Mouse (Mus musculus) inflammation-experienced regulatory T-cells, adult 16 weeks (primary cell): ENCODE data around the gene Macrod2. TPM values are rescaled to one million over a fixed set of nuclear protein-coding genes. Genes with fewer than 3 reads are reported as not detected.

Experiments used
- polyA plus RNA-seq: library from polyadenylated mRNA; unstranded; fragments of 100-300 nt; shearing (Covaris generic); gene quantifications from one replicate; pipeline ENCODE4 v1.2.1, GENCODE M21; 2017

Macrod2 gene
- polyA plus RNA-seq = 0.90 TPM

DNA sequence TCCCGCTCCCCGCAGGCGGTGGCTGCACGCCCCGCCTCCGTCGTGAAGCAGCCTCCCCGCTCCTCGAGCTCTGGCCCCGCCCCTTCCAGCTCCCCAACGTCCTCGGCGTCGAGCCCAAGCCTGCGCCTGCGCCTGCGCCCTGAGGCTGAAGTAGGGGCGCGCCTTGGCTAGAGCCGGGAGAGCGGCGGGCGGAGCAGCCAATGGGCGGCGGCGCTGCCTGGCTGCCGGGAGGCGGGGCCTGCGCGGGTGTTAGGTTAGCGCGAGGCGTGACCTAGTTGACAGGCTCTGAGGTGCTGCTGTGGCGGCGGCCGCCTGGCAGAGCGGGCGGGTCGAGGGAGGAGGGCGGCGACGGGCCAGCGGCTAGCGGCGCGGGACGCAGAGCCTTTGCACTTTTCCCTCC, at the start of gene Macrod2:
Gene Macrod2, plus strand, starts transcription at position 131 of the 400 bp plus-strand sequence.

DNA sequence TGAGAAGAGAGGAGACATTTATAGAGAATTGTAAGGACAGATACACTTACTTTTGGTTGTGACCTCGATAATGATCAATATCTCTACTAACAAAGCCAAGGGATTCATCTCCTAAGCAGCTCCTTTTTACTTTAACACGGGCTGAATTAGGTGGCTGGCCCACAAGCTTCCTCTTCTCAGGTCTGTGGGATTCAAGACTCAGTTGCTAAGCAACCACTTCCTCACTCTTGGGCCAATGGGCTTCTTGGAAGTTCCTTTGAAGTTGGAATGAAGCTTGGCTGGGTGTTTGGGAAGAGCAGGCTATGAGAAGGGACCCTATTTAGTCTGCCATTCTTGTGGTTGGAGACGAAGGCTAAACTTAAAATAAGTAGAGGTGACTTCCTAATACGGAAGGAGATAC, 5.6 kb upstream of the Macrod2 start, which contains the start of gene Sel1l2:
Gene Sel1l2, minus strand, starts transcription at position 182 of the 400 bp plus-strand sequence.

DNA sequence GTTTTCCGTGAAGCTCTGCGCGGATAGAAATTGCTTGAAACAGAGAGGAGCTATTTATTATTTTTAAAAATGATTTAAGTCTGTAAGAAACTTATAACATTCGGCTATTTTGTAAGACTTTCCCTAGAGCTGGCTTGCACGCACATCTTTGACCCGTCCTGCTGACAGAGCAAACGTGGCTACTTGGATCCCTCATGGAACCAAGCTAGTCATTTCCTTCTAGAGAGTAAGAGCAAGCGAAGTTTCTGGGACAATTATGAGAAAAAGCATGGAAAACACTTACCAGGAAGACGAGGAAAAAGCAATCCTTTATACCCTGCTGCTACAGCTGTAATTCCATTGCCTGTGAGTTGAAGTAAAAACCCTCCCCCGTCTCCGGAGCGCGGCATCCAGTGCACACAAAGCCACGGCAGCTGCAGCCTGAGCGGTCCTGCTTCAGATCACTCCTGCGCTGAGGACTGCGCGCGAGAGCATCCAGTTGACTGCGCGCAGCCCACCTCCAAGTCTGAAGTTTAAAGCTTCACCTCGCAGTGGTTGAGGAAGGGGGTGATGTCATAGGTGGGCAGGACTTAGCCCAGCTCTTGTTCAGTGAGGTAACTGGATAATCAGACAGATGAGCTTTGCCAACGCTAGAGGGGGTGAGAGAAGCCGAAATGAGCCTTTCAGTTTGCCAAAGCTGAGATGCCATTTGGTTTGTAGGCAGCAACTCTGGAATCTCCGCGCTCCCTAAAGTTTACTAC, 276.0 kb downstream of the Macrod2 start, which contains the start of gene Flrt3:
Gene Flrt3, minus strand, starts transcription at position 507 of the 740 bp plus-strand sequence.

Other genes with a start within 250 kb of the Macrod2 start
- not detected for gene Gm17374, start 243.3 kb upstream of the Macrod2 start, polyA plus RNA-seq
- 20.2 TPM for gene Esf1, start 224.7 kb upstream of the Macrod2 start, polyA plus RNA-seq
- gene Ndufaf5, start 224.7 kb upstream of the Macrod2 start, polyA plus RNA-seq = 23.1 TPM
- not detected for gene Sel1l2, start 5.6 kb upstream of the Macrod2 start, polyA plus RNA-seq